Mouse (Mus musculus): ENCODE data around the gene Shox2. TPM values are rescaled to one million over a fixed set of nuclear protein-coding genes. Genes with fewer than 3 reads are reported as not detected.

The Shox2 gene
- 1 to 10 TPM in 2 of 4 experiments, under 1 TPM in 2; 0.50 to 1.4 (median 0.93) TPM for total RNA-seq (2022)

GRCm38 (mm10) chr3:66981706-66982105 lies at the start of gene Shox2:
Gene Shox2, minus strand, starts transcription at chr3:66981771.
- no peak for DNase-seq (ENCODE audit: low spot score)

GRCm38 (mm10) chr3:66996820-66997219 lies 15.2 kb upstream of the Shox2 start:
- no peak for DNase-seq (ENCODE audit: low spot score)

DNA sequence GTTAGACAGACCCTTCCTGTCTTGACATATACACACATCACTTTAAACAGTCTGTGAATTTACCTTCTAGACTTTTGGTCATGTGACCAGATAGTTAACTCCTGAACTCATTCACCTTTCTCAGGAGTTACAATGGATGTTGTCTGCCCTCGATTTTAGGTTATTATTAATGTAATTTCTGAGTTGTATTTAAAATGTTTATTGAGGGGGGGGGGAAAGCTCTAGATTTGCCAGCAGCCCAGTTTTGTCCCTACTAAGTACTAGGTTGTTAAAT lies 4.7 kb upstream of the Shox2 start:
- no peak for DNase-seq (ENCODE audit: low spot score)

DNA sequence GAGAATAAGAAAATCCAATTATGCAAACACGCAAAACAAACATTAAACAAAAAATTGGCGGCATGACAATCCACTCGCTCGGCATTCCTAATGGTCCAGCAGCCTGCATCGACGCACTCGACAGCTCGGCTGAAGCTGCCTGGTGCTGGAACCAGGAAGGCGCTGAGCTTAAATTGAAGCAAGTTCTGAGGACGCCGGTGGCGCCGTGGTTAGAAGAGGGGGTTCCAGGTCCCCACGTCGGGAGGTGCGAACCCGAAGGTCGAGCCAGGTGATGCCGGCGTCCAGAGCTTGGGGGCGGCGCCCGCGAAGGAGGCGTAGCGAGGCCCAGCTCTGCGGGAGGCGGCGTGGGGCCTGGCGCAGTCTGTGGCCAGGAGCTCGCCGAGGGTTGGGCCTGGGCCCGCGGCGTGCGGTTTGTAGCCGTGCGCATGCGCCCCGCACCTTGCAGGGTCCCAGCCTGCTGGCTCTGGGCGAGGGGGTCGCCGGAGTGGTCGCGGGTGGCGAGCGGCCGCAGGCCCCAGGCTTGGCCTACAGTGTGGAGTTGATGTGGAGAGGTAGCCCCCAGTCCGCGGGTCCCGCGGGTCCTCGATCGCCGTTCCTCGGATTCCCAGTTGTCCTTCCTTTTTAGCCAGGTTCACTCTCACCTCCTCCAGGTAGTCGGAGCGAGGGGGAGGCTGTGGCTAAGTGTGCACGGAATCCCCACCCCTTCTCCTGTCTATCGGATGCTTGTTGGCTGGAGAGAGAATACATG lies 4.1 kb upstream of the Shox2 start:
- peak; percentile 71 for DNase-seq (ENCODE audit: low spot score)

DNA sequence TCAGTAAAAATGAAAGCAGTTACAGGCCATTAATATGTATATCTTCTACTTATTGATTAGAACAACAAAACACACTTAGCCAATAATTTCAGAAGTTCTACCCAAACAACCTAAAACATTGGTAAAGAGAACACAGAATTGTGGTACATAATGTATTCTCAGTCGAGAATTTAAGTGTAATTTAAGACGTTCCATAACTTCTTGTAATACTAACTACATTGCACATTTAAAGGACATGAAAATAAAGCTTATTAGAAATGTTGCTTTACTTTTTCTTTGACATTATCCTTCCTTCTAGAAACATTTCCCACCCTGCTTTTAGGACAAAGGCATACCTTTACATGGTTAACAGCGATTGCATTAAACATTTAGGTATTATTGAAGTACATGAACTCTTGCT lies 1.9 kb upstream of the Shox2 start:
- no peak for DNase-seq (ENCODE audit: low spot score)

GRCm38 (mm10) chr3:66982181-66982911 lies 775 bp upstream of the Shox2 start:
- DNase-seq (ENCODE audit: low spot score): no peak

- no peak for DNase-seq (ENCODE audit: low spot score)
Measured at GRCm38 (mm10) chr3:66981101-66981661, 390 bp downstream of the Shox2 start, which contains the start of gene Rsrc1. Gene Rsrc1, plus strand, starts transcription at chr3:66981390.

GRCm38 (mm10) chr3:66980111-66980975 lies 1.2 kb downstream of the Shox2 start:
- no peak for DNase-seq (ENCODE audit: low spot score)

DNA sequence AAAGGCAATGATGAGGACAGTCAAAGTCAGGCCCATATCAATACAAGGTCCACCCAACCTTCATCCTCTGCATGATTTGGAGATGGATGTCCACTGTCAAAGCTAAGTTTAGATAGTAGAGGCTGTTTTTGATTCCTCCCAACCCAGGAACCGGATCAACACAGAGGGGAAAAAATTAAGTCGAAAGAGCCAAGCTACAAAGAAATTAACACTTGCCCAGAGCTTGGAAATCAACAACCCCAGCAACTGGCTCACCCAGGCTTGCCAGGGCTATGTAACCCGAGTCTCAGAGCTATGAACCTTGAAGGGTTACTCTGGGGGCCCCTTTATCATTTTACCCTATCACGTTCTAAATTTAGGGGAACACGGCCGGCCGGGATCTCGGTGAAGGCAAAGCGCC lies 2.1 kb downstream of the Shox2 start:
- no peak for DNase-seq (ENCODE audit: low spot score)

- no peak for DNase-seq (ENCODE audit: low spot score)
Measured at GRCm38 (mm10) chr3:66978457-66979381, 2.9 kb downstream of the Shox2 start.

- DNase-seq (ENCODE audit: low spot score): no peak
Measured at GRCm38 (mm10) chr3:66977811-66978456, 3.6 kb downstream of the Shox2 start.

DNA sequence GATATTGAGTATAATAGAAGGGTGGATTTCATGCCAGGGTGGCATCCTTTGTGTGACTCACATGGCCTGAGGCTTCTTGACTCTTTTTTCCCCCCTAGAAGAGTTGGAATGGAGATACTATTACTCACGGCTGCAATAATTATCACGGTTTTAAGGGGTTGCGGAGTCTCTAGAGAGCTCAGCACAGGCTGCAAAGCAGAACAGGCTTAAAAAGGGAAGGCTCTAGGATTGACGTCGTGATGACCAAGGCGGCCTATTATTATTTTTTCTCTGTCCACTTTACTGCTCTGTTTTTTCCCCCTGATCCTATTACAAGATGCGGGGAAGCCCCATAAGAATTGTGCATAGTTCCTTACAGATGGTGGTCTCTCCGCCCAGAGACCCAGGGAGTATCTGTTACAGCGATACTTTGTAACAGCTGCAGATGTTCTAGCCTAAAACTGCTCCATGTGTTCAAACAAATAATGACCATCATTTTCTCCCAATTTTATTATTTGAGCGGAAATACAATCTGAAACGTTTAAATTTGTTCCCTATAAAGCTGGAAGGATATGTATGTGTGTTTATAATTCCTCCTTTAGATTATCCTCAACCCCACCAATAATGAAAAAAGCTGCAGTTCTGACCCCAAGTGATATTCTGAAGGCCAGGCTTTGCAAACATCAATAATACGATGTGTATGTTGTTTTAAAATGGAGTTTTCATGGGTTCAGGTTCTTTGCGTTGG lies 4.5 kb downstream of the Shox2 start:
- DNase-seq (ENCODE audit: low spot score): no peak

GRCm38 (mm10) chr3:66974501-66974900 lies 7.1 kb downstream of the Shox2 start:
- no peak for DNase-seq (ENCODE audit: low spot score)

GRCm38 (mm10) chr3:66973391-66973943 lies 8.1 kb downstream of the Shox2 start:
- no peak for DNase-seq (ENCODE audit: low spot score)

- no peak for DNase-seq (ENCODE audit: low spot score)
Measured at GRCm38 (mm10) chr3:66972191-66972950, 9.2 kb downstream of the Shox2 start.

DNA sequence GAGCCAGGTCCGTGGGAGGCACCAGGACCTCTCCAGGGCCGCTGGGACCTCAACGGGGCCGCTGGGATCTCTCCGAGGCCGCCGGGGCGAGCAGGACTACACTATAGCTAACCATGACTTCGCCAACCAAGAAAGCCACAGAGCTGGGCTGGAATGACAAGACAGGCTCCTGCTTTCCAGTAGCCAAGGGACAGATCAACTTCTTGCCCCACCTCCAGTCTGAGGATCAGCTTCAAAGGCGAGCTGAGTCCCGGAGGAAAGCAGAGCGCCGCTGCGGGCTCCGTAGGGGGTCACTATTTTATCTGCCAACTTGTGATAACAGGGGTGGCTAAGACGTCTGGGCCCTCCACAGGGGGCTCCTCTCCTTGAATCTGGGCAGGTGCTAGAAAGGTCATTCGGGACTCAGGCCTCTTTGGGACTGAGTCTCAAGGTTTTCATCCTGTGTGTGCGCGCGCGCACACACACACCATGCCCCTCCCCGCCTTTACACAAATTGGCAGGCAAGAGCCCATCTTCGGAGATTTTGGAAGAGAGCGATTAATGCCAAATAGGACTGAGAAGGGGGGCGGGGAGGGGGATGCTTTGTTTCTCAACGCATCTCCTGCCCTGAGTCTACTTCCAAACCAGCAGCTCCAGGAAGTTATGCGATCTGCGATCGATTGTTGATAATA lies 10.8 kb downstream of the Shox2 start:
- DNase-seq (ENCODE audit: low spot score): no peak

- DNase-seq (ENCODE audit: low spot score): no peak
Measured at GRCm38 (mm10) chr3:66970261-66970660, 11.3 kb downstream of the Shox2 start.

GRCm38 (mm10) chr3:66967508-66967907 lies 14.1 kb downstream of the Shox2 start:
- DNase-seq (ENCODE audit: low spot score): no peak
